Mouse (Mus musculus) heart, embryonic 15.5 days (tissue): ENCODE results near the gene Bin2. TPM values are rescaled to one million over a fixed set of nuclear protein-coding genes. Genes with fewer than 3 reads are reported as not detected.
"Not testable (repeated sequence)": the region's sequence is repeated elsewhere in the genome, so short reads cannot be mapped to it uniquely, and the experiment has no call there.

Source experiments
- ATAC-seq: fragments of 200-750 bp; cut with Nextera tagmentation; replicated peaks from 2 replicates; pipeline ENCODE4 v1.8.0; 2017; ENCODE audit warnings: low read depth, moderate TSS enrichment; ENCODE audit not compliant: insufficient number of reproducible peaks, insufficient read depth, low FRiP score
- H3K27ac ChIP-seq: fragments of 300-500 bp; sonication (generic); 2 replicates; pipeline ENCODE4 v1.5.1; 2015; ENCODE audit warnings: mild to moderate bottlenecking, inconsistent platforms
- H3K27me3 ChIP-seq: fragments of 300-500 bp; sonication (generic); 2 replicates; pipeline ENCODE4 v1.6.1; 2015; ENCODE audit warnings: inconsistent platforms
- H3K36me3 ChIP-seq: fragments of 300-500 bp; sonication (generic); 2 replicates; pipeline ENCODE4 v1.6.1; 2015; ENCODE audit warnings: mild to moderate bottlenecking, inconsistent platforms
- H3K4me1 ChIP-seq: fragments of 300-500 bp; sonication (generic); replicated peaks from 2 replicates; pipeline ENCODE4 v1.6.1; 2015; ENCODE audit warnings: inconsistent platforms
- H3K4me2 ChIP-seq: fragments of 300-500 bp; sonication (generic); 2 replicates; pipeline ENCODE4 v1.6.1; 2015; ENCODE audit warnings: inconsistent platforms, mild to moderate bottlenecking, moderate library complexity
- H3K4me3 ChIP-seq: fragments of 300-500 bp; sonication (generic); 2 replicates; pipeline ENCODE4 v1.5.1; 2015; ENCODE audit warnings: mild to moderate bottlenecking, inconsistent platforms
- H3K9ac ChIP-seq: fragments of 300-500 bp; sonication (generic); 2 replicates; pipeline ENCODE4 v1.6.1; 2015; ENCODE audit warnings: mild to moderate bottlenecking, inconsistent platforms
- H3K9me3 ChIP-seq: fragments of 300-500 bp; sonication (generic); replicated peaks from 2 replicates; pipeline ENCODE4 v1.6.1; 2016; ENCODE audit warnings: inconsistent platforms
- WGBS: fragments of 180-500 bp; shearing (Covaris S2); methylation state at CpG from one replicate; pipeline ENCODE4 v1.1.7; 2015; ENCODE audit warnings: mixed read lengths; 5-methylcytosine and 5-hydroxymethylcytosine counted together
- polyA plus RNA-seq: library from polyadenylated mRNA; unstranded; fragments of >200 nt; fragmentation: Nextera tagmentation; extraction: Ambion mirVana; gene quantifications from 2 replicates; pipeline ENCODE4 v1.2.1, GENCODE M21; 2015

Gene Bin2
- polyA plus RNA-seq, 1 experiment from 2014 or later, result 2.6 TPM

DNA sequence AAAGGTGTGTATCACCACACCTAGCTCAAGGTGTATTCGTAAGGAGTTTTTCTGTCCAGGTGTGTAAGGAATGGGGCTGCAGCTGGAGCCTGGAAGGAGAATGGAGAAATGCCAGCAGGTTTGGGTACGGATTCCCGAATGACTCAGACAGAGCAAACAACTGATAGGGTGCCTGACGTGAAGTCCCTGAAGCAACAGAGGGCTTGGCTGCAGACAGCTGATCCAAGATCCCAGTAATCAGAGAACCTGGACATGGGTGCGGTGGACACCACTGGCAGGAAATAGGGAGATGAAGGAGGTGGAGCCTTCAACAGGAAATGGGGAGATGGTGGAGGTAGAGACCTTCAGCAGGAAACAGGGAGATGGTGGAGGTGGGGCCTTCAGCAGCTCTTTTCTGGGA is 37.0 kb downstream of the Bin2 start:
- no peak for ATAC-seq
- 69% methylated on average over 5 of the region's 5 CpGs for WGBS
- Histone ChIP-seq H3K9me3 (no peaks in the 10 kb centered on the region), H3K27ac (no peak overlapping the region), H3K4me2 (no peak overlapping the region), H3K36me3 (no peaks in the 10 kb centered on the region), H3K4me3 (no peak overlapping the region), H3K4me1 (peaks cover 28% of the 10 kb centered on the region), H3K27me3 (peaks cover 32% of the 10 kb centered on the region), H3K9ac (no peak overlapping the region)

DNA sequence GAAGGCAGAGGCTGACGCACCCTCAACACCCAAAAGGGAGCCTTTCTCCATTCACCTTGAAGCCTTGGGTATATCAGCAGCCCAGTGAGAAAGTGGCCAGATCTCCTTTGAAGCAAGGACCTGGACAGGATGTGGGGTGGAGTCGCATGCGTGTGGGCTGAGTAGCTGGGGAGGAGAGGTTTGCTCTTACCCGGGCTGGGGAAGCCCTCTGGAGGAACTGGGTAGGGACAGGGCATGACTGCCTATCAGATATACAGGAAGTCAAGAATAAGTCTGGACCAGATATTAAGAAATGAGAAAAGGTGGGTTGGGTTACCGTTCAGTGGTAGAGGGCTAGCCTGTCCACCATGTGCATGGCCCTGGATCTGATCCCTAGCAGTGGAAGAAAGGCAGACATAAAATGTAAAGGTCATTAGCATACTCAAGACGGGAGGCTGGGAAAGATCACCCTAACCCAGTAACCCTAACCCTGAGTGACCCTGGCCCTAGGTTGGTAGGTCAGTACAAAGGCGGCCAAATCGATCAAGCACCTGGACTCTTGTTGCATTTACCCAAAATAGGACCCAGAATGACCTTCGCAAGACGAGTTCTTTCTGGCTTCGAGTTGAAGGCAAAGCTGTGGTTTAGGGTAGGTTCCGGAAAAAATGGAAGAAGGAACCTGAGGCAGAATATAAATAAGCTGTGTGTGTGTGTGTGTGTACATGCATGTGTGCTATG is 37.7 kb downstream of the Bin2 start:
- no peak for ATAC-seq
- H3K9me3 ChIP-seq, result no peaks in the 10 kb centered on the region
- peaks cover 21% of the 10 kb centered on the region for H3K4me1 ChIP-seq
- no peak overlapping the region for H3K4me2 ChIP-seq
- no peaks in the 10 kb centered on the region for H3K36me3 ChIP-seq
- H3K27me3 ChIP-seq, result peaks cover 26% of the 10 kb centered on the region
- H3K4me3 ChIP-seq, result no peak overlapping the region
- H3K9ac ChIP-seq, result no peak overlapping the region
- 72% methylated on average over 12 of the region's 12 CpGs for WGBS
- no peak overlapping the region for H3K27ac ChIP-seq

GRCm38 (mm10) chr15:100630126-100630525 is 39.2 kb downstream of the Bin2 start:
- H3K4me2 ChIP-seq, result no peak overlapping the region
- WGBS, result 71% methylated on average over 3 of the region's 3 CpGs
- H3K9me3 ChIP-seq, result no peaks in the 10 kb centered on the region
- H3K4me1 ChIP-seq, result peaks cover 13% of the 10 kb centered on the region; the same call in 1 of the 2 replicates
- H3K9ac ChIP-seq, result no peak overlapping the region
- no peak for ATAC-seq
- H3K27ac ChIP-seq, result no peak overlapping the region
- H3K27me3 ChIP-seq, result peaks cover 12% of the 10 kb centered on the region; the same call in 1 of the 2 replicates
- H3K4me3 ChIP-seq, result no peak overlapping the region
- no peaks in the 10 kb centered on the region for H3K36me3 ChIP-seq

DNA sequence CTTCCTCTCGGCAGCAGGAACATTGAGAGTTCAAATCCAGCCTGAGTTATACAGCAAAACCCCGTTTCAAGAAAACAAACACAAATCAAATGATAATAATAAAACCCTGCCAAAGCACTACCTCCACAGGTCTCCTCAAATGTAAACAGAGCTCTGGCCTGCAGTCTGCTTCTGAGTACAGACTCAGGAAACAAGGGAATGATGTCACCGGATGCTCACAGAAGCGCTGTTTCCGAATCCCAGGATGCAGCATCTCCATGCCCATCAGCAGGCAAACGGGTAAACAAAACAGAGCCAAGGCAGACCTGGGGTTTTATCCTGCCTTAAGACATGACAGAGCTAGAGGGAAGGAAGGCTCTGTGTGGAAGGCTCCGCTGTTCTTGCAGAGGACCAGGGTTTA is 40.6 kb downstream of the Bin2 start:
- 0 out of 2 replicates have a peak, but pooled peaks cover 4% of the 10 kb centered on the region for H3K27me3 ChIP-seq
- no peak overlapping the region for H3K4me3 ChIP-seq
- H3K36me3 ChIP-seq, result no peaks in the 10 kb centered on the region
- H3K4me1 ChIP-seq, result peaks cover 13% of the 10 kb centered on the region; the same call in 1 of the 2 replicates
- ATAC-seq, result no peak
- H3K9me3 ChIP-seq, result no peaks in the 10 kb centered on the region
- 53% methylated on average over 7 of the region's 7 CpGs for WGBS
- no peak overlapping the region for H3K9ac ChIP-seq
- no peak overlapping the region for H3K4me2 ChIP-seq
- peak overlapping the region; percentile 33; the same call in 1 of the 2 replicates for H3K27ac ChIP-seq

- 15% methylated on average over 11 of the region's 11 CpGs for WGBS
- Histone ChIP-seq H3K4me1 (peaks cover 13% of the 10 kb centered on the region; the same call in 1 of the 2 replicates), H3K27me3 (no peaks in the 10 kb centered on the region), H3K36me3 (no peaks in the 10 kb centered on the region), H3K9me3 (no peaks in the 10 kb centered on the region), H3K27ac (peak overlapping the region; percentile 25; the same call in 1 of the 2 replicates), H3K4me3 (no peak overlapping the region), H3K9ac (no peak overlapping the region), H3K4me2 (peak overlapping the region; percentile 11; the same call in 1 of the 2 replicates)
- no peak for ATAC-seq
These were observed 41.5 kb downstream of the Bin2 start for GRCm38 (mm10) chr15:100627774-100628370.

GRCm38 (mm10) chr15:100627287-100627686 is 42.1 kb downstream of the Bin2 start:
- 21% methylated on average over 10 of the region's 10 CpGs for WGBS
- H3K4me1 ChIP-seq, result peaks cover 10% of the 10 kb centered on the region
- H3K9me3 ChIP-seq, result no peaks in the 10 kb centered on the region
- H3K4me2 ChIP-seq, result no peak overlapping the region
- no peak overlapping the region for H3K9ac ChIP-seq
- no peaks in the 10 kb centered on the region for H3K36me3 ChIP-seq
- no peaks in the 10 kb centered on the region for H3K27me3 ChIP-seq
- no peak overlapping the region for H3K4me3 ChIP-seq
- ATAC-seq, result no peak
- 0 out of 2 replicates have a peak overlapping the region, but pooled peaks have one; percentile 25 for H3K27ac ChIP-seq

GRCm38 (mm10) chr15:100624435-100624834 is 44.9 kb downstream of the Bin2 start:
- Histone ChIP-seq H3K27ac (no peak overlapping the region), H3K9me3 (no peaks in the 10 kb centered on the region), H3K27me3 (no peaks in the 10 kb centered on the region), H3K4me1 (peaks cover 17% of the 10 kb centered on the region), H3K9ac (no peak overlapping the region), H3K36me3 (peaks cover 15% of the 10 kb centered on the region), H3K4me3 (no peak overlapping the region), H3K4me2 (no peak overlapping the region)
- ATAC-seq, result no peak
- 84% methylated on average over 3 of the region's 3 CpGs for WGBS

DNA sequence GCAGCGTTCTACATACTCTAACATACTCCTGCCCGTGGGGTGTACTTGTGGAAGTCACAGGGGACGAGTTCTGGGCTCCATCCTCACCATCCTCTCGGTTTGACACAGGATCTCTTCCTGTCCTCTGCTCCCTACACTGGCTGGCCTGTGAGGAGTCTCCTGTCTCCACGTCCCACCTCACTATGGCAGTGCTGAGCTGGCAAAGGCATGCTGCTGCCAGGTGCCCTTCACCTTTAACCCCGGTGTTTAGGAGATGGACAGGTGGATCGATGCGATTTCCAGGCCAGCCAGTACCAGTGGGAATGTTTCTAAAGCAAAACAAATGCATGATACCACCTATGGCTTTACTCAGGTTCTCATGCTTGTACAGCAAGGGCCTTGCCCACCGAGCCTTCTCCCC is 45.6 kb downstream of the Bin2 start:
- no peak overlapping the region for H3K4me3 ChIP-seq
- H3K9me3 ChIP-seq, result no peaks in the 10 kb centered on the region
- ATAC-seq, result no peak
- H3K27ac ChIP-seq, result no peak overlapping the region
- H3K4me2 ChIP-seq, result no peak overlapping the region
- H3K9ac ChIP-seq, result no peak overlapping the region
- H3K27me3 ChIP-seq, result no peaks in the 10 kb centered on the region
- peaks cover 17% of the 10 kb centered on the region for H3K4me1 ChIP-seq
- H3K36me3 ChIP-seq, result peaks cover 22% of the 10 kb centered on the region
- WGBS, result 86% methylated on average over 9 of the region's 9 CpGs

- H3K36me3 ChIP-seq, result peaks cover 35% of the 10 kb centered on the region
- H3K4me3 ChIP-seq, result no peak overlapping the region
- no peak for ATAC-seq
- no peaks in the 10 kb centered on the region for H3K9me3 ChIP-seq
- peaks cover 8% of the 10 kb centered on the region for H3K4me1 ChIP-seq
- 74% methylated on average over 7 of the region's 7 CpGs for WGBS
- H3K27me3 ChIP-seq, result no peaks in the 10 kb centered on the region
- peak overlapping the region; percentile 50 for H3K27ac ChIP-seq
- H3K9ac ChIP-seq, result no peak overlapping the region
- no peak overlapping the region for H3K4me2 ChIP-seq
These were observed 47.2 kb downstream of the Bin2 start for GRCm38 (mm10) chr15:100622164-100622563.

DNA sequence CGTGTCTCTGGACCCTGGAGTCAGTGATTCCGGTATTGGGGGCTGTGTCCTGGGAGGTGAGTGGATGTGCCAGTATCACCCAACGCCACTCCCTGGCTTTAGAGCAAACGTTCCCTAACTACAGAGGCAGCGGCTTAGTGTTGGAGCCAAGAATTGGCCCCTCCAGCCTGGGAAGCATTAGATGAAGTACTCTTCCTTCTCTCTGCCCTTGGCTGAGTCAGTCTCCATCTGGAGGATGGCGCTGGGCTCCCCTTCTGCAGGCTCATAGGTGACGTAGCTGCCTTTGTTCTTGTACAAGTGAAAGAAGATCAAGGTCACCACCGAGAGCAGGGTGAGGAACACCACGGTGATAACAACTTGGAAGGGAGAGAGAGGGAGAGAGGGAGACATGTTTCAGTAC is 47.7 kb downstream of the Bin2 start:
- Histone ChIP-seq H3K4me1 (peaks cover 13% of the 10 kb centered on the region), H3K36me3 (peaks cover 35% of the 10 kb centered on the region), H3K27ac (peak overlapping the region; percentile 50)
- H3K4me2 ChIP-seq, H3K9ac ChIP-seq, H3K4me3 ChIP-seq, H3K27me3 ChIP-seq, H3K9me3 ChIP-seq: not testable (repeated sequence)
- WGBS, result 52% methylated on average over 9 of the region's 9 CpGs
- ATAC-seq, result 0 out of 2 replicates have a peak, but pooled peaks have one; percentile 7

DNA sequence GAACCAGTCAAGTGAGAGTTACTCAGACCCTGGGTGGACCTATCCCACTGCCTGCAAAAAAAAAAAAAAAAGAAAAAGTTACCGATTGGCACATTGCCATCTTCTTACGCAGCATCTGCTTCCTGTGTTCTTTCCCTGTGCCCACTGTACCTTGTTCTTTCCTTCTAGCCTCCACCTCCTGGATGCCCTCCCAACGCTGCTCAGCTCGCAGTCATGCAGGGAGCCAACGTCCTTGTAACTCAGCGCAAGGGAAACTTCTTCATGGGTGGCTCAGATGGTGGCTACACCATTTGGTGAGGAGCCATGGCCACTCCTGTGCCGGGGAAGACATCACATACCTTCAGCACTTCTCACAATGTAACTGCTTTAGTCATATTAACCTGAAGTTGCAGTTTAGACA is 50.2 kb downstream of the Bin2 start:
- Histone ChIP-seq H3K4me3 (no peak overlapping the region), H3K9ac (no peak overlapping the region), H3K9me3 (no peaks in the 10 kb centered on the region), H3K4me1 (peaks cover 22% of the 10 kb centered on the region), H3K27ac (no peak overlapping the region), H3K36me3 (peaks cover 35% of the 10 kb centered on the region), H3K4me2 (no peak overlapping the region), H3K27me3 (no peaks in the 10 kb centered on the region)
- ATAC-seq, result no peak
- WGBS, result 80% methylated on average over 7 of the region's 7 CpGs
